Mouse (Mus musculus): ENCODE data around the gene Ace2.

DNA sequence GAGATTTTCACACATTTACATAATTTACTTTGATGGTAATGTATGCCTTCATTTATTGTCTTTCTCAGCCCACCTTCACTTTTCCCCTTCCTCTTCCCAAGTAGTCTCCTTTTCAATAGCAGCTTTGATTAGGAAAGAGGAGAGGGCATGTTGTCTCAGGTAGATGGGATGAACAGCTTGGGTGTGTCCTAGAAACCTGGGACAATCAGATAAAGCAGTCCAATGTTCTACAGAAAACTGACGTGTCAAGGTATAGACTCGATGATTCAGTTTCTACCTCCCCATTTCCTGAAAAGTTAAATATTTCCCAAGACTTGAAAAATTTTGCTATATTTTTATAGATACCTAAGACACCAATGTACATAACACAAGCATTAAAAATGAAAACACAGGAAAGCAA lies 39.7 kb downstream of the Ace2 start:
- no peak for TF ChIP-seq CTCF (IDR thresholded peaks at IDR 0.05; ENCODE audit: control insufficient read depth, insufficient read depth, low read length)
- TF ChIP-seq POLR2A (IDR thresholded peaks at IDR 0.05; ENCODE audit: borderline replicate concordance, control insufficient read depth, low read depth, low read length): no peak
